Mouse (Mus musculus): ENCODE measurements around the gene Mllt3. TPM values are rescaled to one million over a fixed set of nuclear protein-coding genes. Genes with fewer than 3 reads are reported as not detected.
A peak's percentile ranks its signal among the peaks of the same experiment; 100 is the strongest.

Gene Mllt3
- polyA plus RNA-seq, 1 experiment, result 64.2 TPM

- TF ChIP-seq CTCF (IDR thresholded peaks at IDR 0.05; ENCODE audit: borderline replicate concordance, extremely low read depth, insufficient read depth, insufficient read length) (no peak), POLR2A (IDR thresholded peaks at IDR 0.05; ENCODE audit: borderline replicate concordance, extremely low read depth, insufficient read depth, insufficient read length, poor library complexity, severe bottlenecking) (no peak)
- no peak for DNase-seq (ENCODE audit: low read depth)
Observed at GRCm38 (mm10) chr4:87818276-87818675, 214.9 kb downstream of the Mllt3 start.

GRCm38 (mm10) chr4:87815465-87816108 lies 217.6 kb downstream of the Mllt3 start:
- TF ChIP-seq CTCF (IDR thresholded peaks at IDR 0.05; ENCODE audit: borderline replicate concordance, extremely low read depth, insufficient read depth, insufficient read length) (no peak), POLR2A (IDR thresholded peaks at IDR 0.05; ENCODE audit: borderline replicate concordance, extremely low read depth, insufficient read depth, insufficient read length, poor library complexity, severe bottlenecking) (no peak)
- no peak for DNase-seq (ENCODE audit: low read depth)

DNA sequence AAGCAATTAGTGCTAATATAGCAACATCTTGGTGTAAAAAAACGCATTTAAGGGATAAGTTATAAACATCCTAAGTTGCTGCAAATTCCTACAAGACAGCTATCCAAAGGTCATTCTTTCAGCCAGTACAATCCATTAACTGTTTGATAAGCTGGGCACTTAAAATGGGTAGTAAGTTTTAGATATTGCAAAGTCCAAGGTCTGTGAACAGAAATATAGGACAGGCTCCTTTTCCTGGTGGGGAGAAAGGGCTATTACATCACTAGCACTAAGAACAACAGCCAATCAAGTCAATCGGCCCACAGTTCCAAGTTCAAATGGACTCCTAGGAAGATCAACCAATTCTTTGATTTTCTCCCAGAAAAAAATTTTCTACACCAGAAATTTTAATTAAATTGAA lies 221.3 kb downstream of the Mllt3 start:
- no peak for DNase-seq (ENCODE audit: low read depth)
- TF ChIP-seq CTCF (IDR thresholded peaks at IDR 0.05; ENCODE audit: borderline replicate concordance, extremely low read depth, insufficient read depth, insufficient read length) (no peak), POLR2A (IDR thresholded peaks at IDR 0.05; ENCODE audit: borderline replicate concordance, extremely low read depth, insufficient read depth, insufficient read length, poor library complexity, severe bottlenecking) (no peak)

- DNase-seq (ENCODE audit: low read depth), result peak; percentile 58
Observed at GRCm38 (mm10) chr4:87806196-87806987, 226.8 kb downstream of the Mllt3 start.

DNA sequence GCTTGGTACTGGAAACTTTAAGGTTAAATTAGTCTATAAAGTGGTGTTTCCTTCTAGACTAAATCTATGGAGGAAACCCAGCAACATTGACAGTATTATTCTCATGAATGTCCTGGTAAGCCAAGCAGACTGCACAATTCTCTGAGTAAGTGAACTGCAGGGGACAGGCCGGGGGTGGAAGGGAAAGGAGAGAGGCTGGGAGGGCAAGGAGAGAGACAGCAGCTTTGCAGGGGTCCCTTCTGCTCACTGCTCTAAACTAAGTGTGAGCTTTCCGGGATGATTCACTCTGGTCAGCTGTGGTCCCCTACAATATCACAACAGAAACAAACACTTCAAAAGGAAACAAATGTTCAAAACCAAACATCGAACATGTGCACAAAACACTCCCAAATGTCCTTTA lies 228.6 kb downstream of the Mllt3 start:
- DNase-seq (ENCODE audit: low read depth), result no peak
- no peak for TF ChIP-seq POLR2A (IDR thresholded peaks at IDR 0.05; ENCODE audit: borderline replicate concordance, extremely low read depth, insufficient read depth, insufficient read length, poor library complexity, severe bottlenecking)

More at GRCm38 (mm10) chr4:87806196-87806987, 226.8 kb downstream of the Mllt3 start:
- TF ChIP-seq POLR2A (IDR thresholded peaks at IDR 0.05; ENCODE audit: borderline replicate concordance, extremely low read depth, insufficient read depth, insufficient read length, poor library complexity, severe bottlenecking), result no peak
- no peak for TF ChIP-seq CTCF (IDR thresholded peaks at IDR 0.05; ENCODE audit: borderline replicate concordance, extremely low read depth, insufficient read depth, insufficient read length)

- no peak for DNase-seq (ENCODE audit: low read depth)
- no peak for TF ChIP-seq POLR2A (IDR thresholded peaks at IDR 0.05; ENCODE audit: borderline replicate concordance, extremely low read depth, insufficient read depth, insufficient read length, poor library complexity, severe bottlenecking)
- no peak for TF ChIP-seq CTCF (IDR thresholded peaks at IDR 0.05; ENCODE audit: borderline replicate concordance, extremely low read depth, insufficient read depth, insufficient read length)
Observed at GRCm38 (mm10) chr4:87803313-87803712, 229.9 kb downstream of the Mllt3 start.

DNA sequence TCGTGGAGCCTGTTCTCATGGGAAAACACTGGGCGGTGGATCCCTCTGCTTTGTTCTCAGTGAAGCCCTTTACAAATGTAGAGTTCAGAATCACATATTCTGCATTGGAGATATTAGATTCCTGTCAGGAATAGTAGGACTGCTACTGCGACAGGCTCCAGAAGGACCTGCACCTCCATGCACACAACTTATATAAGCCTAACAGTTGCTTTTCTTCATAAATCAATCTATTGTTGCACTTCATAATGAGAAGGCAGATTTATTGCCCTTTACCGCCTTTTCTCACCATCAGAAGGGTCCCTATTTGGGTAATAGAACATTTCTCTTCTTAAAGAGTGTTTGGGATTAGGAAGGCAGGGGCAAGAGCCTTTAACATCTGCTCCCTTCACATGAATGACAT lies 231.0 kb downstream of the Mllt3 start:
- TF ChIP-seq CTCF (IDR thresholded peaks at IDR 0.05; ENCODE audit: borderline replicate concordance, extremely low read depth, insufficient read depth, insufficient read length) (no peak), POLR2A (IDR thresholded peaks at IDR 0.05; ENCODE audit: borderline replicate concordance, extremely low read depth, insufficient read depth, insufficient read length, poor library complexity, severe bottlenecking) (no peak)
- no peak for DNase-seq (ENCODE audit: low read depth)

- no peak for TF ChIP-seq CTCF (IDR thresholded peaks at IDR 0.05; ENCODE audit: borderline replicate concordance, extremely low read depth, insufficient read depth, insufficient read length)
- no peak for TF ChIP-seq POLR2A (IDR thresholded peaks at IDR 0.05; ENCODE audit: borderline replicate concordance, extremely low read depth, insufficient read depth, insufficient read length, poor library complexity, severe bottlenecking)
- no peak for DNase-seq (ENCODE audit: low read depth)
Observed at GRCm38 (mm10) chr4:87801332-87801731, 231.8 kb downstream of the Mllt3 start.

DNA sequence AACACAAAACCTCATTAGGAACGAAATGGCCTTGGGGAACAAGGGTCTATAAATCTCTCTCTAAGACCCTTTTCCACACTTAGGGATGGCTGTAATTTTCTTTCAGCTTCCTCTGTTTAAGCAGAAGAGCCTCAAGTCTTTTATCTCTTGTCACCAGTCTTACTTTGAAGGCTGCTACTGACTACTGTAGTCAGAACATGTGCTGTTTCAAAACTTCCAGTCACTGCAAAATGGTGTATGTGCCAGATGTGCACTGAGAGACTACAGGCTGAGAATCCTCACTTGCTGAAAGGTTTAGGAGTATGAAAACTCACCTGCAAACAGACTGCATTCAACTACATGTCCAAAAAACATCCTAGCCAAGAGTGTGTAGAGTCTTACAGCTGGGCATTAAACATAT lies 232.9 kb downstream of the Mllt3 start:
- TF ChIP-seq CTCF (IDR thresholded peaks at IDR 0.05; ENCODE audit: borderline replicate concordance, extremely low read depth, insufficient read depth, insufficient read length) (no peak), POLR2A (IDR thresholded peaks at IDR 0.05; ENCODE audit: borderline replicate concordance, extremely low read depth, insufficient read depth, insufficient read length, poor library complexity, severe bottlenecking) (no peak)
- no peak for DNase-seq (ENCODE audit: low read depth)

DNA sequence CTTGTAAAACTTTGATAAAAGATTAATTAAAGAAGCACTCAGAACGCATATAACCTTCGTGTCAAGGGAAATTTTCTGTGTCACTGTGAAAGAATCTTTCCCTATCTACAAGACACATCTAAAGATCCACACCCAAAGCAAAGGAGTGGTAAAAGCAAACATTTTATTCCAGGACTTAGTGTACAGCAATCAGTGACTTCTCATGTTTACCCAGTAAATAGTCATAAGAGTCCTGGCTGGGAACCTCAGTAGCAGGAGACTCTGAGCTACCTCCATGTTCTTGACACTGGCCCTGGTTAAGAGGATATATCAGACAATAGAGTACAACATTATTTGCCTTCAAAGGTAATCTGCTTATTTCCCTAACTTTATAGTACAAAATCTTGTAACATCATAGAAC lies 233.7 kb downstream of the Mllt3 start:
- TF ChIP-seq POLR2A (IDR thresholded peaks at IDR 0.05; ENCODE audit: borderline replicate concordance, extremely low read depth, insufficient read depth, insufficient read length, poor library complexity, severe bottlenecking) (no peak), CTCF (IDR thresholded peaks at IDR 0.05; ENCODE audit: borderline replicate concordance, extremely low read depth, insufficient read depth, insufficient read length) (no peak)
- DNase-seq (ENCODE audit: low read depth), result no peak

GRCm38 (mm10) chr4:87795261-87795660 lies 237.9 kb downstream of the Mllt3 start:
- DNase-seq (ENCODE audit: low read depth), result no peak
- TF ChIP-seq CTCF (IDR thresholded peaks at IDR 0.05; ENCODE audit: borderline replicate concordance, extremely low read depth, insufficient read depth, insufficient read length) (no peak), POLR2A (IDR thresholded peaks at IDR 0.05; ENCODE audit: borderline replicate concordance, extremely low read depth, insufficient read depth, insufficient read length, poor library complexity, severe bottlenecking) (no peak)

DNA sequence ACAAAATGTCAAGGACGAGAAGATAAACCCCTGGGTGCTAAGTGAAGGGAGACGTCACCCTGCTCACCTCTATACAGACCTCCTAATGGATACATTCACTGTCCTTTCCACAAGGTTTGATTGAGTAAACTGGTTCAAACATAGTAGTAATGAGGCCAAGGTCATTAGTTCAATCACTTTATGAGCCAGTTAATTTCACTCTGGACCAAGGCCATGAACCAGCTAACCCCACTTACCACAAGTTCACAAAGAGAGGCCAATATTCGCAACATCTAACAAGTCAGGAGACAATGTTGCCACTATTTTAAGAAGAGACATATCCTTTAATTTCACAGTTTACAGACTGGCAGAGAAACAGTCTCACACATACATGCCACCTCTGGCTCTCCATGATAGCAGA lies 238.9 kb downstream of the Mllt3 start:
- no peak for TF ChIP-seq CTCF (IDR thresholded peaks at IDR 0.05; ENCODE audit: borderline replicate concordance, extremely low read depth, insufficient read depth, insufficient read length)
- TF ChIP-seq POLR2A (IDR thresholded peaks at IDR 0.05; ENCODE audit: borderline replicate concordance, extremely low read depth, insufficient read depth, insufficient read length, poor library complexity, severe bottlenecking), result no peak
- no peak for DNase-seq (ENCODE audit: low read depth)
